Mouse (Mus musculus): ENCODE measurements at regions not wholly inside any gene's neighbourhood (a gene's known extent, or its start where the extent isn't known, plus 50 kb on each side); places are given as distances from the start of the nearest gene placed in this dataset.

GRCm38 (mm10) chr1:193423653-193424075 lies 53.6 kb upstream of the Camk1g start:
- 0 out of 2 replicates have a peak overlapping the region, but pooled peaks have one; percentile 21 for H3K4me3 ChIP-seq (ENCODE audit: low read depth, low read length)
- peaks cover 21% of the 10 kb centered on the region for H3K4me1 ChIP-seq (ENCODE audit: control insufficient read depth, insufficient read depth, insufficient read length, low read length)
- peak overlapping the region; percentile 36; the same call in 1 of the 2 replicates for H3K27ac ChIP-seq (ENCODE audit: insufficient read depth, low read depth, low read length)
- TF ChIP-seq CTCF (IDR thresholded peaks at IDR 0.05; ENCODE audit: extremely low read depth, insufficient read length, insufficient replicate concordance, low read depth, low read length) (no peak), POLR2A (IDR thresholded peaks at IDR 0.05; ENCODE audit: low read depth, low read length) (no peak)
- 26% methylated on average over 8 of the region's 8 CpGs for WGBS
- no peaks in the 10 kb centered on the region for H3K36me3 ChIP-seq (ENCODE audit: control insufficient read depth, insufficient read depth, low read length)
- H3K27me3 ChIP-seq (ENCODE audit: control insufficient read depth, insufficient read depth, low read length), result no peaks in the 10 kb centered on the region

GRCm38 (mm10) chr1:193422886-193423285 lies 52.8 kb upstream of the Camk1g start:
- TF ChIP-seq POLR2A (IDR thresholded peaks at IDR 0.05; ENCODE audit: low read depth, low read length) (no peak), CTCF (IDR thresholded peaks at IDR 0.05; ENCODE audit: extremely low read depth, insufficient read length, insufficient replicate concordance, low read depth, low read length) (no peak)
- no peaks in the 10 kb centered on the region for H3K27me3 ChIP-seq (ENCODE audit: control insufficient read depth, insufficient read depth, low read length)
- H3K27ac ChIP-seq (ENCODE audit: insufficient read depth, low read depth, low read length), result peak overlapping the region; percentile 36; the same call in 1 of the 2 replicates
- no peak overlapping the region for H3K4me3 ChIP-seq (ENCODE audit: low read depth, low read length)
- H3K36me3 ChIP-seq (ENCODE audit: control insufficient read depth, insufficient read depth, low read length), result no peaks in the 10 kb centered on the region
- 21% methylated on average over 1 of the region's 1 CpGs for WGBS
- peaks cover 21% of the 10 kb centered on the region for H3K4me1 ChIP-seq (ENCODE audit: control insufficient read depth, insufficient read depth, insufficient read length, low read length)

GRCm38 (mm10) chr1:193421820-193422219 lies 51.7 kb upstream of the Camk1g start:
- H3K4me3 ChIP-seq (ENCODE audit: low read depth, low read length), result no peak overlapping the region
- TF ChIP-seq CTCF (IDR thresholded peaks at IDR 0.05; ENCODE audit: extremely low read depth, insufficient read length, insufficient replicate concordance, low read depth, low read length), result no peak
- H3K27me3 ChIP-seq (ENCODE audit: control insufficient read depth, insufficient read depth, low read length), result no peaks in the 10 kb centered on the region
- H3K36me3 ChIP-seq (ENCODE audit: control insufficient read depth, insufficient read depth, low read length), result no peaks in the 10 kb centered on the region
- 94% methylated on average over 1 of the region's 1 CpGs for WGBS
- peaks cover 21% of the 10 kb centered on the region for H3K4me1 ChIP-seq (ENCODE audit: control insufficient read depth, insufficient read depth, insufficient read length, low read length)
- H3K27ac ChIP-seq (ENCODE audit: insufficient read depth, low read depth, low read length), result no peak overlapping the region

GRCm38 (mm10) chr1:193421414-193421813 lies 51.3 kb upstream of the Camk1g start:
- H3K4me1 ChIP-seq (ENCODE audit: control insufficient read depth, insufficient read depth, insufficient read length, low read length), result peaks cover 21% of the 10 kb centered on the region
- no peak overlapping the region for H3K4me3 ChIP-seq (ENCODE audit: low read depth, low read length)
- TF ChIP-seq CTCF (IDR thresholded peaks at IDR 0.05; ENCODE audit: extremely low read depth, insufficient read length, insufficient replicate concordance, low read depth, low read length), result no peak
- TF ChIP-seq POLR2A (IDR thresholded peaks at IDR 0.05; ENCODE audit: low read depth, low read length), result no peak
- no peaks in the 10 kb centered on the region for H3K27me3 ChIP-seq (ENCODE audit: control insufficient read depth, insufficient read depth, low read length)
- no peaks in the 10 kb centered on the region for H3K36me3 ChIP-seq (ENCODE audit: control insufficient read depth, insufficient read depth, low read length)
- H3K27ac ChIP-seq (ENCODE audit: insufficient read depth, low read depth, low read length), result no peak overlapping the region

Data from small intestine, adult 2 months (tissue).